Mouse (Mus musculus): ENCODE measurements around the gene Cox8a. TPM values are rescaled to one million over a fixed set of nuclear protein-coding genes. Genes with fewer than 3 reads are reported as not detected.
A peak's percentile ranks its signal among the peaks of the same experiment; 100 is the strongest.

Gene Cox8a
- total RNA-seq (2021): 1,000 to 10,000 TPM; 1,005 to 1,597 TPM
- long read RNA-seq, experiment 1, transcript Cox8a-201 (2 exons, 550 nt): major isoform, 410 of 417 reads
- long read RNA-seq, experiment 1, partial matches to known transcripts: 7 of 417 reads
- long read RNA-seq, experiment 1, other reads (novel, unspliced or antisense): 0 of 417 reads
- long read RNA-seq, experiment 2, transcript Cox8a-201 (2 exons, 550 nt): major isoform, 1,129 of 1,158 reads
- long read RNA-seq, experiment 2, partial matches to known transcripts: 26 of 1,158 reads
- long read RNA-seq, experiment 2, other reads (novel, unspliced or antisense): 3 of 1,158 reads

- peak; percentile 87 to 91 for DNase-seq (ENCODE audit: low spot score in 2 of 2)
Measured at GRCm38 (mm10) chr19:7217162-7217925, at the start of gene Cox8a. Cox8a (minus strand) TSS chr19:7217616.

- DNase-seq (ENCODE audit: low spot score in 2 of 2): no peak
Measured at GRCm38 (mm10) chr19:7266421-7266831, 49.0 kb upstream of the Cox8a start.

GRCm38 (mm10) chr19:7265478-7266191, 48.2 kb upstream of the Cox8a start:
- DNase-seq (ENCODE audit: low spot score in 2 of 2): no peak

- no peak for DNase-seq (ENCODE audit: low spot score in 2 of 2)
Measured at GRCm38 (mm10) chr19:7264766-7265331, 47.4 kb upstream of the Cox8a start.

DNA sequence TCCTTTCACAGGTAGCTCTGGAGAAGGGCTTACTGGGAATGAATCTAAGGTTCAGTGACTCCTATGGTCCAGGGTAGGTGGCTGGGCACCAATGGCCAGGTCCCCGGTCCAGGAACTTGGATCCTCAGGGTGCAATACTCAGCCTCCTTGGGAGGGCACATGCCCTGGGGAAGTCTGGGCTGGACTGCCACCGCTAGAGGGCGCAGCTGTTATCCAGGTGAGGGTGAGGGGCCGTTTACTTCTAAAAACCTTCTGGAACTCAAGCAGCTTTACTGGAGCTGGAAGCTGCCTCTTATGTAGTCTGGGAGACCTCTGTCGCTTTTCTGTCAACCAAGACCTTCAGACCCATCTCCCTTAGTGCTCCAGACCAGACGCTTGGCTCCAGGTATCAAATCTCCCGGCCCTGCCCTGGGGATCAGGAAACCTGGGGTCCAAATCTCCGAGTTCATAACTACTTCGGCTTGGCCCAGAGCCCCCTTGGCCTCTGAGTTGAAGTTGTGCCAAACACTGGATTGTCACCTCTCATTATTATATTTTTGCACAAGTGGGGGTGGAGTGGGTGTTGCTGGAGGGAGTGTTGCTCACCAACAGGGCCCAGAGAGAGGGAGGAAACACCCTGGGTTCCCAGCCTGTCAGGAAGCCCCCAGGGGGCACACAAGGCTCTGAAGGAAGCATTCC, 46.8 kb upstream of the Cox8a start:
- peak; percentile 83 to 89 for DNase-seq (ENCODE audit: low spot score in 2 of 2)

DNA sequence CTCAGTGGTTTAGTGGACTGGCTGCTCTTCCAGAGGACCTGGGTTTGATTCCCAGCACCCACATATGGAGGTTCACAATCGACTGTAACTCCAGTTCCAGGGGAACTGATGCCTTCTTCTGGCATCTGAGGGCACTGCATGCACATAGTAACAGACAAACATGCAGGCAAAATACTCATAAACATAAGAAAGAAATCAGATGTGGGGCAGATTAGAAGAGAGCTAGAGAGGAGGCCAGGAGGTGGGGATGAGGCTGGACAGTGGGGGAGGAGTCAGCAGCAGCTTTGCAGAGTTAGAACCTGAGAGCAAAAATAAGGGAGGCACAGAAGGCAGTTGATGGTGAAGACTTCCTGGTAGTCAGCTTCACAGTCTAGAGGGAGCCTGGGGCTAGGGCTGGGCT, 45.2 kb upstream of the Cox8a start:
- DNase-seq (ENCODE audit: low spot score in 2 of 2): no peak

DNA sequence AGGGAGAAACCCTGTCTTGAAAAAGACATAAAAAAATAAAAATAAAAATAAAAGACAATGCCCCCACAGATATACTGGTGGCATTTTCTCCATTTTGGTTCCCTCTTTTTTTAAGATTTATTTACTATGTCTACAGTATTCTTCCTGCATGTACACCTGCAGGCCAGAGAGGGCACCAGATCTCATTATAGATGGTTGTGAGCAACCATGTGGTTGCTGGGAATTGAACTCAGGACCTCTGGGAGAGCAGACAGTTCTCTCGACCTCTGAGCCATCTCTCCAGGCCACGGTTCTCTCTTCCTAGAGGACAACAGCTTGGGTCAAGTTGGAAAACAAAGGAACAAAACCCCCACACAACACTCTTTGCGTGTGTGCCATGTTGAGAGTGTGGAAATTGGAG, 44.5 kb upstream of the Cox8a start:
- DNase-seq (ENCODE audit: low spot score in 2 of 2): no peak

GRCm38 (mm10) chr19:7261476-7261875, 44.1 kb upstream of the Cox8a start:
- DNase-seq (ENCODE audit: low spot score in 2 of 2): no peak

DNA sequence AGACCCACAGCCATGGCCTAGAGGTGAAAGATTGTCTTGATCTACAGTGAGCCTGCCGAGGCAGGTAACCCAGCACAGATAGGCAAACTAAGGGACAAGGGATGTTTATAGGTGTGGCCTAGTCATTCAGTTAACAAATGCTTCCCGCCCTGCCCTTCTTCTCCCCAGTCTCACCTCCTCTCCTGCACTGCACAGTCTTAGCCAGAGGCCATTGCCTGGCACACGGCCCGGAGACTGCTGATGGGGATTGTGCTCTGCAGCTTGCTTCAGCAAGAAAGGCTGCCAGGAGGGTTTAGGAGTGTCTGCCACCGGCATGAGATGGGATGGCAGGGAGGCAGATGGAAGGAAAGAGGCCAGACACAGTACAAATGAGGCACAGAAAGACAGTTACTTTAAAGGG, 40.5 kb upstream of the Cox8a start:
- DNase-seq (ENCODE audit: low spot score in 2 of 2): no peak

DNA sequence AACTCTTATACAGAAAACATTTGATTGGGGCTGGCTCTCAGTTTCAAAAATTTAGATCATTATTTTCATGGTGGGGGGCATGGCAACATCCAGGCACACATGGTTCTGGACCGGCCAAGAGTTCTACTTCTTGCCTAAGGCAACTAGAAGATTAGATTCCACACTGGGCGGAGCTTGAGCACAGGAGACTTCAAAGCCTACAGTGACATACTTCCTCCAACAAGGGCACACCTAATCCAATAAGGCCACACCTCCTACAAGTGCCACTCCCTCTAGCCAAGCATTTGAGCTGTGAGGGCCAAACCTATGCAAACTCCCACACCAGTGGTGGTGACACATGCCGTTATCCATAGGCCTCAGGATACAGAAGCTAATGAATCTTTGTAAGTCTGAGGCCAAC, 28.6 kb upstream of the Cox8a start:
- no peak for DNase-seq (ENCODE audit: low spot score in 2 of 2)

GRCm38 (mm10) chr19:7240782-7241690, 23.6 kb upstream of the Cox8a start, which contains the start of gene Naa40:
Naa40 (minus strand) TSS chr19:7241183.
- DNase-seq (ENCODE audit: low spot score in 2 of 2): peak; percentile 92 to 93

- DNase-seq (ENCODE audit: low spot score in 2 of 2): no peak
Measured at GRCm38 (mm10) chr19:7240291-7240690, 22.9 kb upstream of the Cox8a start.

- DNase-seq (ENCODE audit: low spot score in 2 of 2): no peak
Measured at GRCm38 (mm10) chr19:7239574-7239973, 22.2 kb upstream of the Cox8a start.

GRCm38 (mm10) chr19:7236742-7237141, 19.3 kb upstream of the Cox8a start:
- no peak for DNase-seq (ENCODE audit: low spot score in 2 of 2)

GRCm38 (mm10) chr19:7236011-7236410, 18.6 kb upstream of the Cox8a start:
- DNase-seq (ENCODE audit: low spot score in 2 of 2): no peak

DNA sequence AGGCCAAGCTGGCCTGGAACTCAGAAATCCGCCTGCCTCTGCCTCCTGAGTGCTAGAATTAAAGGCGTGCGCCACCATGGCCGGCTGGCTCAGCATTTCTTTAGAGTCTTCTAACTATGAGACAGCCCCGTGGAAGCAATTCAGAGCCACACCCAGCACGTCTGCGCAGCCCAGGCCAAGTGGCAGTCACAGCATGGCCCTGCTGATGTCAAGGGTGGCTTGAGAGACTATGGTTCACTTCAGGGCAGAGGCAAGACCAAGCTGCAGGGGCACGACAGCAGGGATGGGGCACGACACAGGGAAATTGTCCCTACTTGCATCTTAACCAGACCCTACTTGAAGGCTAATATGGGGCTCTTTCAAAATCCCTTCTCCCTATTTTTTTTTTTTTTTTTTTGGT, 18.0 kb upstream of the Cox8a start:
- DNase-seq (ENCODE audit: low spot score in 2 of 2): no peak

DNA sequence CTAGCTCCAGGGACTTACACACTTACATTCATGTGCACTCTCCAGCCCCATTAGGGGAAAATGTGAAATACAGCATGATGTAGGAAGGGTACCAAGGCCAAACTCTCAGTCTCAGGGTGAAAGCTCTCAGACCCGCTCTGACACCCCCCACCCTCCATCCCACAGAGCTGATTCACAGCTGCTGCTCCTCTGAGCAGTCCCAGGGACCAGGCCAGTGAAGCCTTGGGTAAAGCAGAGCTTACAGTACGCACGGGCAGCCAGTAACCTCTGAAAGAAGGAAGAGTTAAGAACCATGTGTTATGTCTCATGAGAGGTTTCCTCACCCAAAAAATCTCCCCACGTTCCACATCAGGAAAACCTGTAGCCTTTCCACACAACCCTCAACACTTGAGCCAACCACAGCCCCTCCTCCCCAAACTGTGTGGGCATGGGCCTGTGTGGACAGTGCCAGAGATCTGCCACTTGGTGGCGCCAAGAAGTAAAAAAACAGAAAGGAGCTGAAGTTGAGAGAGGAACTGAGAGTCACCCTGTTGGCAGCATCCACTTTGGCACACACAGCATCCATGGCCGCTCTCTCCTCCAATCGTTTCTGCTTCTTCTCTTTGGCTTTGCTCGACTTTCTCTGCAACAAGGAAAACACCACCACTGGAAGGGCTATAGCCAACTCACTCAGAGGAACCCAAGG, 17.3 kb upstream of the Cox8a start:
- DNase-seq (ENCODE audit: low spot score in 2 of 2): peak; percentile 67 to 76

- no peak for DNase-seq (ENCODE audit: low spot score in 2 of 2)
Measured at GRCm38 (mm10) chr19:7226511-7226914, 9.1 kb upstream of the Cox8a start.

- no peak for DNase-seq (ENCODE audit: low spot score in 2 of 2)
Measured at GRCm38 (mm10) chr19:7225096-7225690, 7.8 kb upstream of the Cox8a start.
